Mouse (Mus musculus) small intestine, adult 2 months (tissue): ENCODE results near the gene Dync1i1. TPM values are rescaled to one million over a fixed set of nuclear protein-coding genes. Genes with fewer than 3 reads are reported as not detected.
"Not testable (repeated sequence)": the region's sequence is repeated elsewhere in the genome, so short reads cannot be mapped to it uniquely, and the experiment has no call there.

ENCODE experiments used
- H3K27ac ChIP-seq: fragments of 200-500 bp; 2 replicates; pipeline ENCODE4 v1.5.1; 2012; ENCODE audit warnings: low read depth, low read length, control low read depth, inconsistent platforms; ENCODE audit not compliant: insufficient read depth
- H3K27me3 ChIP-seq: fragments of 200-500 bp; 2 replicates; pipeline ENCODE4 v1.6.1; 2012; ENCODE audit warnings: mild to moderate bottlenecking, moderate library complexity, low read length, inconsistent platforms; ENCODE audit not compliant: control insufficient read depth, insufficient read depth
- H3K36me3 ChIP-seq: fragments of 200-500 bp; 2 replicates; pipeline ENCODE4 v1.6.1; 2012; ENCODE audit warnings: mild to moderate bottlenecking, low read length, control low read depth, inconsistent platforms; ENCODE audit not compliant: control insufficient read depth, insufficient read depth
- H3K4me1 ChIP-seq: fragments of 200-500 bp; 2 replicates; pipeline ENCODE4 v1.6.1; 2012; ENCODE audit warnings: low read length, inconsistent platforms, mixed read lengths; ENCODE audit not compliant: control insufficient read depth, insufficient read depth, insufficient read length
- H3K4me3 ChIP-seq: fragments of 200-500 bp; 2 replicates; pipeline ENCODE4 v1.5.1; 2012; ENCODE audit warnings: low read depth, mild to moderate bottlenecking, control low read depth, inconsistent platforms, low read length, moderate library complexity
- CTCF ChIP-seq: fragments of 200-500 bp; IDR thresholded peaks from 2 replicates; pipeline ENCODE4 v1.5.1; 2012; ENCODE audit warnings: low read depth, mild to moderate bottlenecking, control low read depth, inconsistent platforms, low read length, moderate library complexity, mixed read lengths; ENCODE audit not compliant: insufficient replicate concordance, insufficient read length; ENCODE audit errors: extremely low read depth
- POLR2A ChIP-seq: fragments of 200-500 bp; IDR thresholded peaks from 2 replicates; pipeline ENCODE4 v1.6.1; 2012; ENCODE audit warnings: low read depth, mild to moderate bottlenecking, control low read depth, inconsistent platforms, low read length, moderate library complexity
- WGBS: fragments of 180-500 bp; shearing (Covaris S2); methylation state at CpG from one replicate; pipeline ENCODE4 v1.1.7; 2018; 5-methylcytosine and 5-hydroxymethylcytosine counted together
- polyA plus RNA-seq: library from polyadenylated mRNA; depleted of rRNA; stranded (reverse); fragments of >200 nt; gene quantifications from 2 replicates; pipeline ENCODE4 v1.2.3, GENCODE M21; 2012

The Dync1i1 gene
- polyA plus RNA-seq, 1 experiment: 0.25 TPM

- H3K27me3 ChIP-seq: no peaks in the 10 kb centered on the region
- H3K4me1 ChIP-seq: no peaks in the 10 kb centered on the region
- WGBS: 47% methylated on average over 2 of the region's 2 CpGs
- H3K27ac ChIP-seq: no peak overlapping the region
- TF ChIP-seq POLR2A (no peak), CTCF (no peak)
- no peak overlapping the region for H3K4me3 ChIP-seq
- H3K36me3 ChIP-seq: no peaks in the 10 kb centered on the region
Observed at GRCm38 (mm10) chr6:5718955-5719354, 6.5 kb upstream of the Dync1i1 start.

- H3K36me3 ChIP-seq, H3K27ac ChIP-seq, H3K4me3 ChIP-seq, H3K4me1 ChIP-seq, H3K27me3 ChIP-seq: not testable (repeated sequence)
Observed at GRCm38 (mm10) chr6:5720716-5721115, 4.7 kb upstream of the Dync1i1 start.

GRCm38 (mm10) chr6:5723986-5724385 is 1.5 kb upstream of the Dync1i1 start:
- H3K4me3 ChIP-seq: no peak overlapping the region
- no peak for TF ChIP-seq POLR2A
- TF ChIP-seq CTCF: no peak
- H3K27me3 ChIP-seq: no peaks in the 10 kb centered on the region
- H3K36me3 ChIP-seq: no peaks in the 10 kb centered on the region
- H3K27ac ChIP-seq: no peak overlapping the region
- 64% methylated on average over 1 of the region's 1 CpGs for WGBS
- peaks cover 2% of the 10 kb centered on the region; the same call in 1 of the 2 replicates for H3K4me1 ChIP-seq

GRCm38 (mm10) chr6:5726237-5726670 is 815 bp downstream of the Dync1i1 start:
- no peaks in the 10 kb centered on the region for H3K36me3 ChIP-seq
- H3K27ac ChIP-seq: no peak overlapping the region
- no peaks in the 10 kb centered on the region for H3K27me3 ChIP-seq
- TF ChIP-seq POLR2A (no peak), CTCF (no peak)
- 7% methylated on average over 10 of the region's 10 CpGs for WGBS
- peaks cover 2% of the 10 kb centered on the region; the same call in 1 of the 2 replicates for H3K4me1 ChIP-seq
- peak overlapping the region; percentile 21; the same call in 1 of the 2 replicates for H3K4me3 ChIP-seq

DNA sequence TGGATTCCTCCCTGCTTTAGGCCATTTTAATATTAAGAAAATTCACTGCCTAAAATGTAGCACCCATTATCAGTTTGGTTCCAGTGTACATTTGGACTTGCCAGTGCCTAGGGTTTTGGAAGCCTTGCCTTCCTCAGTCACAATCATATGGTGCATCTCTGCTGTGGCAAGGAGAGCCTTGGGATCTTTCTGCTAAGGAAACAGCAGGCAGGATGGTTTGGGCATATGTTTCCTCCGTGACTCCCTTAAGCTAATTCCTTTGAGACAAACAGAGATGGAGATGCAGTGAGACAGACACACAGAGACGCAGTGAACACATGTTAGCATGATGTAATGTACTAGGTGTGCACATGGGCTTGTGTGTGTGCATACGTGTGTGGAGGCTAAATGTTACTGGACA is 7.8 kb downstream of the Dync1i1 start:
- no peaks in the 10 kb centered on the region for H3K27me3 ChIP-seq
- WGBS: 82% methylated on average over 3 of the region's 3 CpGs
- TF ChIP-seq POLR2A (no peak), CTCF (no peak)
- no peaks in the 10 kb centered on the region for H3K36me3 ChIP-seq
- no peak overlapping the region for H3K4me3 ChIP-seq
- no peak overlapping the region for H3K27ac ChIP-seq
- no peaks in the 10 kb centered on the region for H3K4me1 ChIP-seq

GRCm38 (mm10) chr6:5734398-5734797 is 9.0 kb downstream of the Dync1i1 start:
- H3K4me3 ChIP-seq: no peak overlapping the region
- TF ChIP-seq CTCF (no peak), POLR2A (no peak)
- H3K36me3 ChIP-seq: no peaks in the 10 kb centered on the region
- H3K27me3 ChIP-seq: no peaks in the 10 kb centered on the region
- no peaks in the 10 kb centered on the region for H3K4me1 ChIP-seq
- no peak overlapping the region for H3K27ac ChIP-seq

DNA sequence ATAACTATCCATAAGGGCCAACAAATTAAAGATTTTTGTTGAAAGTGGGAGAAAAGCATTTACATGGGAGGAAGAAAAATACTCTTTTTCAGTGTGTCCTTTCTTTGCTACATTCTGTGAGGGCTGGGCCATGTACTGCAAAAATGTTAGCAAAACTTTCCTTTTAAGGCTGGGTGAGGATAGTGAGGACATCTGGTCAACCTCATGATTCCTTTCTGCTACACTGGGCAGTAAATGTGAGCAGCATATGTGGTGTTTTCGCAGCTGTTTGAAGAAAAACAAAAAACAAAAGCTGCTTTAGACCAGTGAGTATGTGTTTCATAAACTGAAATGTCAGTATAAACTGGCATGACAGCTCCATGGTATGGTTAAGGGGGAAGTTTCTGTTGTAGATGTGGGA is 9.4 kb downstream of the Dync1i1 start:
- no peak for TF ChIP-seq POLR2A
- no peak for TF ChIP-seq CTCF
- no peaks in the 10 kb centered on the region for H3K36me3 ChIP-seq
- no peaks in the 10 kb centered on the region for H3K4me1 ChIP-seq
- H3K27ac ChIP-seq: no peak overlapping the region
- WGBS: 84% methylated on average over 1 of the region's 1 CpGs
- H3K27me3 ChIP-seq: no peaks in the 10 kb centered on the region
- no peak overlapping the region for H3K4me3 ChIP-seq

- TF ChIP-seq POLR2A (no peak), CTCF (no peak)
- Histone ChIP-seq H3K36me3 (no peaks in the 10 kb centered on the region), H3K27ac (no peak overlapping the region), H3K4me3 (no peak overlapping the region), H3K27me3 (no peaks in the 10 kb centered on the region; the same call in 1 of the 2 replicates), H3K4me1 (no peaks in the 10 kb centered on the region)
- 86% methylated on average over 7 of the region's 7 CpGs for WGBS
Observed at GRCm38 (mm10) chr6:5739711-5740110, 14.3 kb downstream of the Dync1i1 start.
